Mouse (Mus musculus) v-Abl transformed pro-B cells (cell line): ENCODE data around the gene Ern1.

Source experiments
- in situ Hi-C, 2 experiments: fragments of 400-800 bp; cut with MboI; formaldehyde crosslinking; loops; one replicate each; pipeline ENCODE4 v1.15.1; 2025; ENCODE audit not compliant: unreplicated experiment in 2 of 2

Gene Ern1

DNA sequence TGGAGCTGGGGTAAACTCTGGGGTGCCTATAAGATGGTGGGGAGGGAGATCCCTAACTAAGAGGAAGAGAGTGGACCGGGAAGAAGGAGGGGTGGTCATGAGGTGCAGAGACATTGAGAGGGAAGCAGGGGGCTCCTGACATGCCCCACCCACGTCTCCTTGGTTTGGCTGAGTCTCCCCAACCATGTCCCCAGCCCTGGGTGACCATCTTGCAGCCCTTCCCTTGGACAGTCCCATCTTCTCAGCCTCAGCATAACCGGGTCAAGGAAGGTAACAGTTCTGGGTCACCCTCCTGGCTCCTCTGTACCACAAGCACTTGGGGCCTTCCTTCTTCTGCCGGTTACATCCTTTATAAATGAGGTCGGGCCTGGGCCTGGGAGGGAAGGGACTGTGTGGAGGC lies 112.7 kb downstream of the Ern1 start:
- in situ Hi-C loops: loop anchor here in 1 of 2 experiments (25.0 kb wide), 1 partner anchor 1038 kb away; no protein-coding TSS in a partner anchor

DNA sequence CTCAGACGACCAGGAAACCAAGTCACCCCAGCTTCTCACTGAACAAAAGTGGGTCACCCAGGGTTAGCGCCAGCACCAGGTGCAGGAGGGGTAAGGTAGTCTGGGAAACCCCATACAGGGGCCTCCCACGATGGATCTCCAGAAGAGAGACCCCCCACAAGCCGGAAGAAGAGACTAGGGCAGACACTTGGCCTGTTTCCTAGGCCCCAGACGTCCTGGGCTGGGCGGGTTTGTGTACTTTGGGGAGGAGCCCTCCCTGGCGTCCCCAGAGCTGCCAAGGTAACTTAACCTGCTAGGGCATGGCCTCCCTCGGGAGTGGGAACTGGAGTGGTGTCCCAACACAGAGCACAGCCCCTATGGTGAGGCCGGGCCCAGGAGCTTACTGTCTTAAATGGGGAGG lies 113.1 kb downstream of the Ern1 start:
- in situ Hi-C loops: no loop called here

DNA sequence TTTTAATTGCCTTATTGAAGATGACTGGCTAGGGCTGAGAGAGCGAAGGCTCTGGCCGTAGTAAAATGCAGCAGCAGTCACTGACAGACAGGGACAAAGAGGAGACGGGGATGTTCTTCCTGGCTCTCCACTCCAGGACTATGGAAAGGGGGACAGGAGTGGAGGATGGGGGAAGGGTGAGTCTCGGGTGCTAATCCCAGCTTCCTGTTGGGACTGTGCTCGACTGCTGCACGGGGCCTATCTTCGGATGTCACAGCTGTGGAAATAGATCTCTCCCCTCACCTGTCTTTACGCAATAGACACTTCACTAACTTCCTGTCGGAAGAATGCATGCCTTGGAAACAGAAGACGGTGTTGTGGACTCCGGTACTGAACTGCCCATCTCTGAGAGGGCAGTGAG lies 113.7 kb downstream of the Ern1 start:
- in situ Hi-C loops: no loop called here

DNA sequence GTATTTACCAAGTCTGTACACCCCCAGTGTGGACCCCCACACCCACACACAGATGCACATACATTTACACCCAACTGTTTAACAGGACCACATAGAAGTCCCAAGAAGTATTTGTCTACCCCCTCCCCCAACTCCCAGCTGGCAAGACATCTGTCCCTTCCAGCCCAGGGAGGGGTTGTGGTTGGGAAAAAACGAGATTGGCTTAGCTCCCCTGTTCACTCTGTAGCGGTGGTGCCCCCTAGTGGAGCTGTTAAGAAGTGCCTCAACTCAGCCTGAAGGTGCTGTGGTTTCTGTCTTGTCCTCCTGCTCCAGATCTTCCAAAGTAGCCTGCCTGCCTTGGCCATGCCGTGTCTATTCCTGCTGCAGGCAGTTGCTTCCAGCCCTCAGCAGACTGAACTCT lies 121.3 kb downstream of the Ern1 start:
- in situ Hi-C loops: loop anchor here in 1 of 2 experiments (5.0 kb wide), 1 partner anchor 34 kb away; no protein-coding TSS in a partner anchor

DNA sequence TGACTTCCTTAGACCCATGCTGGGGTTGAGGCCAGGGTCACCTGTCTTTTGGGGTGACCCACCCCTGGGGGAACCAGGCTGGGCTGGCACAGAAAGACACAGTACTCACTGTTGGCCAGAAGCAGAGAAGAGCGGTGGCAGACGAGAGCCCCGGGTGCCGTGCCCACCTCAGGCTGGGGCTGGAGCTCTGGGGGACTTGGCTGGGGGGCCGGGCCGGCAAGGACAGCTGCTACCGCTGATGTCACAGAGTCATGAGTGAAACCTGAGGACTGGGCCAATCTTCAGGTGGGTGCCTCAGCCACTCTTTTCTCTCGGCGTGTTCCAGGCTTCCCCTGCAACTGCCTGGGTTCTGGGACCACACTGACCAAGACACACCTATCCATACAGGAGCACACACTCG lies 122.3 kb downstream of the Ern1 start, which contains the start of gene Prr29:
Prr29 (plus strand) TSS at position 107 of the 400 bp plus-strand sequence.
- in situ Hi-C loops: loop anchor here in 1 of 2 experiments (5.0 kb wide), 1 partner anchor 33 kb away; no protein-coding TSS in a partner anchor

DNA sequence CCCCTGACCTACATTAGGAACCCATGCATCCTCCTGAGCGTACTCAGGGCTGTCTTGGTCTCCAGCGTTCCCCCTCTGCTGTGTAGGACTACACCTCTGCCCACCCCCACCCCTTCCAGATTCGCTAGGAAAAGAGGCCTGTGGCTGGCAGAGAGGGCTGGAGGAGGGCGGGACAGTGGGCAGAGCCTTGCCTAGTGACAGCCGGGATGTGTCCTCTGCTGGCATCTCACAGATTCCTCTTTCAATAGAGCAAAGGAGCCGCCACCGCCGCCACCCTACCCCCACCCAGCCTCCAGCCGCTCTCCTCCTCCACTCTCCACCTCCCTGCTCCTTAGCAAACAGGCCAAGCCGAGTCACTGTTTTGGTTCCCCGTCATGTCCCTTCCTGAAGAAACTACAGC lies 122.9 kb downstream of the Ern1 start:
- in situ Hi-C loops: loop anchor here in 1 of 2 experiments (5.0 kb wide), 1 partner anchor 32 kb away; no protein-coding TSS in a partner anchor

DNA sequence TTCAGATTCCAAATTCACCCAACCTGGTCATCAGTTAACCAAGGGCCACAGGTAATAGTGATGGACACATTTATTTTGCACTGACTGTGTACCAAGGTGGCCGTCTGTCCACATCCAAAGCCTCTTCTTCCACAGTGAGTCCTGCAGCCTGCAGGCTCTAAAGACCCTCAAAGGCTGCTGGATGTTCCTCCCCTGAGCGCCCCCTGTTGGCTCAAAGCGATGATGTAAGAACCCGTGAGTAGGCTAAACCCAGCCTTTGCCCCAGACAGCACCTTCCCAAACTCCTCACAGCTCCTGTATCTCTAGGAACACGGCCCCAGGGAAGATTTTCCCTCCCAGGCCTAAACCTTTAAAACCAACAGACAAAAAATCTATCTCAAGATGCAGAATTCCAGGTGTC lies 128.3 kb downstream of the Ern1 start:
- in situ Hi-C loops: no loop called here

DNA sequence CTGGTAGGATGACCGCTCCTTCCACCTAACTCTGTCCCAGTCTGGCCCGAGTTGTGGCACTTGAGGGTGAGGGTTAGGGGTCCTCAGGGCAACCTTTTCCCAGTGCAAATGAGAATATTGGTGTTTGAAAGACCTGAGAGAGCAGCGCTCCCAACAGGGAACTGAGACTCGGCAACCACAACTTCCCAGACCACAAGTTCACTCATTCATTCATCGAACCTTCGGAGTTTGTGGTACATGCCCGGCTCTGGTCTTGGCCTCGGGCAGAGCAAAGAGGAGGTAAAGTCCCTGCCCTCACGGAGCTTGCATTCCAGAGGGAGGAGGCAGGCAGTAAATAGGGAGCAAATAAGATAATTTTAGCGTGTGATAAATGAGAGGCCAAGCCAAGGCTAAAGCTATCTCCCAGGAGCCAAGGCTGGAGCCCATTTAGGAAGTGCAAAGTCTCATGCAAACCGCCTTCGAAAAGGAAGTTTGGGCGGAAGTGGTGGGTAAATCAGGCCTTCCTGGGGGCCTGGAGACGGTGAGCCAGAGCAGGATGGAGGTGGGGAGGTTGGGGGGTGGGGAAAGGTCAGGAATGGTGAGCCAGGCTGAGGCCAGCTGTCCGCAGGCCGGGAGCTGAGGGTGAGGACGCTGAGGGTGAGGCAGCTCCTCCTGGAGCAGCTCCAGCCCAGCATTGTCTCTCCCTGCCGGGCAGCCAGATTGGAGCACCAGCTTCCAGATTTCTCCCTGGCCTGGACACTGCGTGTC lies 132.1 kb downstream of the Ern1 start:
- in situ Hi-C loops: no loop called here

DNA sequence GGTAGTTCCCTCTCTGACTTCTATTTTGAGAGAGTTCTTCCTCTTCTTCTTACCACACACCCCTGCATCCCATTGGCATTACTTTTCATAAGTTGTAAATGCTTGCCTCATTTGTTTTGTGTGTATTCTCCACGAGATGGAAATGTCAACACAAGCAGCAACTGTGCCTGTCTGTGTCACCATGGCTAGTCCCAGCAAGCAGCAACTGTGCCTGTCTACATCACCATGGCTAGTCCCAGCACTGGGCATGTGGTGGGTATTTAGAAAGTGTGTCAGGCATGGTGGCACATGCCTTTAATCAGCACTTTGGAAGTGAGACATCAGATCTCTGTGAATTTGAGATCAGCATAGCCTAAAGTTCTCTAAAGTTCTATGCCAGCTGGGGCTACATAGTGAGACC lies 133.5 kb downstream of the Ern1 start:
- in situ Hi-C loops: no loop called here

DNA sequence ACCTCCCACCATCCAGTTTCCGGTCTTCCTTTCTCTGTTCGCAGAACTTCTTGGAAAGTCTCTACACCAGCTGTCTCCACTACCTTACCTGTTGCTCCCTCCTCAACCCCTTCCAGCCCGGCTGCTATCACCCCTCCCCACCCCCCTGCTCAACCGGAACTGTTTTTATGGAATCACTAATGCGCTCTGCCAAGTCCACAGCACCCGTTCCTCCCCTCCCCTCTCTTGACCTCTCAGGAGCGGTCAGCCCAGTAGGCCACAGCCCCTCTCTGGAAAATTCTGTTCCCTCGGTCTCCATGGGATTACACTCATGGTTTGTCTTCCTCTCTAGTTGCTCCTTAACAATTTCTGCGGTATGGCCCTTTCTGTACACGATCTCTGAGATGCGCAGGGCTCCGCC lies 134.5 kb downstream of the Ern1 start, which contains the start of gene Scn4a:
Scn4a (minus strand) TSS at position 101 of the 400 bp plus-strand sequence.
- in situ Hi-C loops: no loop called here

DNA sequence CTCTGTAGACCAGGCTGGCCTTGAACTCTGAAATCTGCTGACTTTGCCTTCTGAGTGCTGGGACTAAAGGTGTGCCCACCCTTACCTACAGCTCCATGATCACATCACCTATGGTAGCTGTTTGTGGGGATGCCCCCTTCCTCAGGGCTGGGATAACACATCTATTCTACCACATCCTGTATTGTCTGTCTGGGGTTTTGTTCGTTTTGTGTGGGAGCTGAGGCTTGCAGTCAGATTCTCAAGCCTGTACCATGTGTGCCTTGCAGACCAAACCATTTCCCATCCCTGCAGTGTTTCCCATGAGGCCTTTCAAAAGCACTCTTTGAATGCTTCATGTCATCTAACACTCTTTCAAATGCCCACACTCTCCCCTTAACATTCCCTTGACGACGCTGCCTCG lies 135.7 kb downstream of the Ern1 start:
- in situ Hi-C loops: no loop called here

DNA sequence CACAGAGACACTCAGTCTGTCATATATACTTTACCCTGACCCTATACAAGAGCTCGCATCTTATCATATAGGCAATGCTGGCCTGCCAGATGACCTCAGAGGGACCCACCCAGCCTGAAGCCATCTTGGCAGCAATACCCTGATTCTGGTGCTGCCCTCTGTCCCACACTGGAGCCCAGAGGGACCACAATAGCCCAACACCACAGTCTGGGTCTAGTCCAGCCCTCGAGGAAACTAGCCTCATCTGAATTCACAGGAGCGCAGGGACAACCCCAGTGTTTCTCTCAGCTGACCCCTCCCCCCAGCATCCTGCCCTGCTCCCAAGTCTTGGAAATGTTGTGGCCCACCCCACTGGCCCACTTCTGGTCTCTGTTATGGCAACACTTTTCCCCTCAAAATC lies 136.4 kb downstream of the Ern1 start:
- in situ Hi-C loops: no loop called here

DNA sequence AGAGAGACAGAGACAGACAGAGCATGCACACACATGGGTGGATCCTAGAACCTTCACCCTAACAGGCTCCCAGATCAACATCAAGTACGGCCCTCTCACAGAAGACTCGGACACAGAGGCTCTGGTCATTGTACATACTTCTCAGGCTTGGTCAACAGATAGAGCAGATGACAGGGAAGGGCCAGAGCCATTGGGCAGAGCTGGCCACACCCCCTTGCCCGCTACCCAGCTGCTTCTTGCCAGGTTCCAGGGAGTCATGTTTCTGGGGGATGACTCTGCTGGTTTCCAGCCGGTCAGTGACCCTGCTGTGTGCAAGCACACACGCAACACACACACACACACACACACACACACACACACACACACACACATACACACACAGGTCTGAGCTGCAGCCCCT lies 136.8 kb downstream of the Ern1 start:
- in situ Hi-C loops: no loop called here

DNA sequence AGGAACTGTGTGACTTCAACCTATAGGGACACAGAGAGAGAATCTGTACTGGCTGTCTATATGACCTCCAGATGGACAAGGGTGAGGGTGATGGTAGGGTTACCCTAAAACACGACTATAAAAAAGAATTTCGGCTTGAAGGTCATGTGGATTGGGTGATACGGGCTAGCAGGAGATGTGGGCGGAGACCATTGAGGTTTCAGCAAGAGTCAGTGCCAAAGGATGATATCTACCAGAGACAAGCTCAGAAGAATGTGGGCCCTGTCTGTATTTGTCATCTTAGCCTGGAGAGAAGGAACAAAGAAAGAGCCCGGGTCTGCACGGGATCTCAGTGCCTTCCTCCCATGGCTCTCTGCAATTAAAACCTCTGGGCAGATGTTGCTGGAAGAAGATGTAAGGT lies 137.9 kb downstream of the Ern1 start:
- in situ Hi-C loops: loop anchor here in 1 of 2 experiments (25.0 kb wide), 1 partner anchor 138 kb away; the partner anchor contains the start of gene Ern1

DNA sequence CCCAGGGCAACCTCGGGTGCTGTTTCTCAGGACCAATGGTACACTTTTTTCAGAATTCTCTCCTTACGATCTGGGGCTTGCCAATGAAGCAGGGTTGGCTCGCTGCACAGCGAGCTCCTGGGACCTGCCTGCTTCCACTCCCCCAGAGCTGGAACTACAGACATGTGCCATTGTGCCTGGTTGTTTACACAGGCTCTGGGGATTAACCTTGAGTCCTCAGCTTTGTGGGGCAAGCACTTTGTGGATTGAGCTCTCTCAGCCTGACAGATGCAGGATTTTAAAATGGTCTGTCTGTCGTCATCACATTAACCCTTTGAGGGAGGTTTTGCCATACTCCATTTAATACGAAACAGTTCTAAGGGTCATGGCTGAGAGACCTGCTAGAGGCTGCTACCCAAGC lies 142.7 kb downstream of the Ern1 start:
- in situ Hi-C loops: loop anchor here in 1 of 2 experiments (25.0 kb wide), 1 partner anchor 142 kb away; the partner anchor contains the start of gene Ern1
